Mouse (Mus musculus) stomach, embryonic 15.5 days (tissue): ENCODE measurements at regions not wholly inside any gene's neighbourhood (a gene's known extent, or its start where the extent isn't known, plus 50 kb on each side); places are given as distances from the start of the nearest gene placed in this dataset.

ENCODE experiments used
- ATAC-seq: fragments of 200-750 bp; cut with Nextera tagmentation; 2 replicates; pipeline ENCODE4 v1.8.0; 2017; ENCODE audit warnings: low read depth, moderate number of reproducible peaks, moderate TSS enrichment; ENCODE audit not compliant: insufficient read depth, low FRiP score
- H3K27ac ChIP-seq: fragments of 300-500 bp; sonication (generic); 2 replicates; pipeline ENCODE4 v1.5.1; 2015; ENCODE audit warnings: mild to moderate bottlenecking, inconsistent platforms
- H3K27me3 ChIP-seq: fragments of 300-500 bp; sonication (generic); replicated peaks from 2 replicates; pipeline ENCODE4 v1.6.1; 2015; ENCODE audit warnings: inconsistent platforms
- H3K36me3 ChIP-seq: fragments of 300-500 bp; sonication (generic); 2 replicates; pipeline ENCODE4 v1.6.1; 2015; ENCODE audit warnings: inconsistent platforms
- H3K4me1 ChIP-seq: fragments of 300-500 bp; sonication (generic); 2 replicates; pipeline ENCODE4 v1.6.1; 2015; ENCODE audit warnings: inconsistent platforms
- H3K4me2 ChIP-seq: fragments of 300-500 bp; sonication (generic); 2 replicates; pipeline ENCODE4 v1.6.1; 2015; ENCODE audit warnings: mild to moderate bottlenecking, inconsistent platforms
- H3K4me3 ChIP-seq: fragments of 300-500 bp; sonication (generic); replicated peaks from 2 replicates; pipeline ENCODE4 v1.5.1; 2015; ENCODE audit warnings: inconsistent platforms
- H3K9ac ChIP-seq: fragments of 300-500 bp; sonication (generic); 2 replicates; pipeline ENCODE4 v1.6.1; 2015; ENCODE audit warnings: inconsistent platforms
- H3K9me3 ChIP-seq: fragments of 300-500 bp; sonication (generic); 2 replicates; pipeline ENCODE4 v1.6.1; 2016; ENCODE audit warnings: inconsistent platforms
- WGBS: fragments of 180-500 bp; shearing (Covaris S2); methylation state at CpG from one replicate; pipeline ENCODE4 v1.1.7; 2015; 5-methylcytosine and 5-hydroxymethylcytosine counted together

DNA sequence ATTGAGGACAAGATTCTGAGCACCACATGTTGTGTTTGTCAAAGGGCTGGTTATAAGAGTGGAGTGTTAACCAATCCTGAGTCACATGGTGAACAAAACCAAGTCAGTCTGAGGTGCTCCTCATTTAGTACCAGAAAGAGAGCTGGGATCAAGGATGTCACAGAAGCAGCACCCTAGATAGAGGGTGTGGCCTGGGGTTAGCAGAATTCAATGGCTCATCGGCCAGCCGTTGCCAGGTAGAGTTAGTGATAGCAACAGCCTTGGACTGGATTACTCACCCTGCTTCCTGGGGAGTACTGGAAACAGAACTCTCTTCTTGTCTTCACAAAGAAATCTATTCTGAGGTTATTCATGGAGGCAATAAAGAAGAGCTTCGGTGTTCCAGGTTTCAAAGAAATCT, 318.9 kb downstream of the Isl1 start:
- H3K4me3 ChIP-seq = no peak overlapping the region
- H3K36me3 ChIP-seq = no peaks in the 10 kb centered on the region
- 71% methylated on average over 3 of the region's 3 CpGs for WGBS
- H3K4me2 ChIP-seq = no peak overlapping the region
- no peaks in the 10 kb centered on the region for H3K4me1 ChIP-seq
- H3K27me3 ChIP-seq = no peaks in the 10 kb centered on the region
- no peak overlapping the region for H3K9ac ChIP-seq
- no peak for ATAC-seq
- H3K27ac ChIP-seq = no peak overlapping the region
- no peaks in the 10 kb centered on the region for H3K9me3 ChIP-seq

DNA sequence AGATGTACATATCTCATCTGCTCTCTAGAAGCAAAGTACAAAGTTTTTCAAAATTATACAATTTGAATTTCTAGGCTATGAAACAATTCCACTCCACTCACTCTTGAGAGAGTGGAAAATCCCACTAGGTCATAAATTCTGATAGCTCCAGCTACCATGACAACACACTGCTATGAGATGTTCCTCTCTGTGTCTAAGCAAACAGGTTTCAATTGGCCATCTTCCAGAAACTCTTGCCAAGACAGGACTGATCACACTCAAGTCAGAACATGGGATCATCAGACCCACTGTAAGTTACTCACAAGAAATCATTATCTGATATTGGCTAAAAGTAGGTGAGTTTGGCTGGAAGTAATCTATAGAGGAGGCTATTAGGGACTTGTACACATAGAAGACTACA, 320.4 kb downstream of the Isl1 start:
- Histone ChIP-seq H3K36me3 (no peaks in the 10 kb centered on the region), H3K27ac (no peak overlapping the region), H3K9ac (no peak overlapping the region), H3K27me3 (no peaks in the 10 kb centered on the region), H3K4me2 (no peak overlapping the region), H3K4me3 (no peak overlapping the region), H3K4me1 (no peaks in the 10 kb centered on the region), H3K9me3 (no peaks in the 10 kb centered on the region)
- ATAC-seq = no peak

DNA sequence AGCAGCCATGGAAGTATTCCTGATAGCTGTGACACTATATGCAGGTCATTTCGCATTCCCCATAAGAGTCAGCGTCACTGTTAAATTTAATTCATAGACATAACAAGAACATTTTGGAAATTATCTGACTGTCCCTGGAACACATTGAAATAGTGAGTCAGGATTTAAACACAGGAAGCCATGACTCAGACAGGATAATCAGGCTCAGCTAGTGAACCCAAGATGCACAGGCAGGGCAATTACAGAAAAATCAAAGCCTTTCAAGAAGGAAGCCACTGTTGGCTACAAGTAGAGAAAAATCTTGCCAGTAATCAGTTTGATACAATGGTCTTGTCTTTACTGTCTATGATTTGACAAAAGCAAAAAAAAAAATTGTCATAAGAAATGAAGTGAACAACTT, 323.2 kb downstream of the Isl1 start:
- Histone ChIP-seq H3K27me3 (no peaks in the 10 kb centered on the region), H3K27ac (no peak overlapping the region), H3K4me3 (no peak overlapping the region), H3K9ac (no peak overlapping the region), H3K4me1 (no peaks in the 10 kb centered on the region), H3K9me3 (no peaks in the 10 kb centered on the region), H3K4me2 (no peak overlapping the region), H3K36me3 (no peaks in the 10 kb centered on the region)
- no peak for ATAC-seq
- WGBS = 89% methylated on average over 2 of the region's 2 CpGs

- Histone ChIP-seq H3K4me2 (no peak overlapping the region), H3K9me3 (no peaks in the 10 kb centered on the region), H3K27ac (no peak overlapping the region), H3K9ac (no peak overlapping the region), H3K4me1 (no peaks in the 10 kb centered on the region), H3K4me3 (no peak overlapping the region), H3K27me3 (no peaks in the 10 kb centered on the region), H3K36me3 (no peaks in the 10 kb centered on the region)
- 87% methylated on average over 3 of the region's 3 CpGs for WGBS
- ATAC-seq = no peak
Observed at GRCm38 (mm10) chr13:115985715-115986114, 323.8 kb downstream of the Isl1 start.

GRCm38 (mm10) chr13:115977890-115978203, 331.6 kb downstream of the Isl1 start:
- H3K36me3 ChIP-seq = no peaks in the 10 kb centered on the region
- ATAC-seq = no peak
- no peak overlapping the region for H3K4me2 ChIP-seq
- no peaks in the 10 kb centered on the region for H3K4me1 ChIP-seq
- H3K4me3 ChIP-seq = no peak overlapping the region
- no peaks in the 10 kb centered on the region for H3K9me3 ChIP-seq
- WGBS = 52% methylated on average over 3 of the region's 3 CpGs
- no peak overlapping the region for H3K27ac ChIP-seq
- no peak overlapping the region for H3K9ac ChIP-seq
- no peaks in the 10 kb centered on the region for H3K27me3 ChIP-seq

DNA sequence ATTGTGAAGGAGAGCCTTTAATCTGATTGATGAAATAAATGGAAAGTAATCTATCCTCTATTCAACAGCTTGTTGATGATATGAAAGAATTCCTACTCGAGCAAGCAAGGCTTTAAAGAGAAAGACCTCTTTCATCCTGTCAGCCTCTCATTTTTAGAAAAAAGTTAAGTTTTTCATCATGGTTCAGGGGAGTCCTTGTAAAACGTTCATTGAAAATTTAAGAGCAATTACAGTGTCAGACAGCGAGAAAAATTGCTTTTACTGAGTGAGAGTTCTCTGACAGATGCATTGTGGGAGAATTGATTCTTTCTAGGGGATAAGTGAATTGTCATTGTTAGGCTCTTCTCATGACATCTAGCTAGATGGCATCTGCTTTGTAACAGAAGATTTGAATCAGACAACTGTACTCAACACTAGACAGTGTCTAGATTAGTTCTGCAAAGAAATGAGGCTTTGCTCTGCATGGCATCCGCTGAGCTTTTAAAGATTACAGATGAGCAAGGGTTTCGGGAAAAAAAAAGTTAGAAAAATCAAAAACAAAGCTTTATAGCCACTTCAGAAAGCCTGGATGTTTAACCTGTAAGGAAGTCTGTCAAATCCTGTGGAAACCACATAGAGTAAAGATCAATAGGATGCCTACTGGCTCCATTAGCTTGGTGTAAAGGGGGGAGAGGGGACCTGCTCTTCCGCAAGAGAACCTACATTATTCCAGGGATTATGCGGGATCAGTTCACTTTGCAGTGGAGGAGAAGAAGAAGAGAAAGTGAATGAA, 332.2 kb downstream of the Isl1 start:
- ATAC-seq = no peak
- H3K36me3 ChIP-seq = no peaks in the 10 kb centered on the region
- no peaks in the 10 kb centered on the region for H3K9me3 ChIP-seq
- no peak overlapping the region for H3K27ac ChIP-seq
- no peak overlapping the region for H3K4me3 ChIP-seq
- no peaks in the 10 kb centered on the region for H3K27me3 ChIP-seq
- no peak overlapping the region for H3K9ac ChIP-seq
- H3K4me2 ChIP-seq = no peak overlapping the region
- no peaks in the 10 kb centered on the region for H3K4me1 ChIP-seq
- WGBS = 35% methylated on average over 7 of the region's 7 CpGs
